Mouse (Mus musculus): ENCODE measurements around the gene Olfr1271.
"Not testable (repeated sequence)": the region's sequence is repeated elsewhere in the genome, so short reads cannot be mapped to it uniquely, and the experiment has no call there.

Olfr1271 gene

DNA sequence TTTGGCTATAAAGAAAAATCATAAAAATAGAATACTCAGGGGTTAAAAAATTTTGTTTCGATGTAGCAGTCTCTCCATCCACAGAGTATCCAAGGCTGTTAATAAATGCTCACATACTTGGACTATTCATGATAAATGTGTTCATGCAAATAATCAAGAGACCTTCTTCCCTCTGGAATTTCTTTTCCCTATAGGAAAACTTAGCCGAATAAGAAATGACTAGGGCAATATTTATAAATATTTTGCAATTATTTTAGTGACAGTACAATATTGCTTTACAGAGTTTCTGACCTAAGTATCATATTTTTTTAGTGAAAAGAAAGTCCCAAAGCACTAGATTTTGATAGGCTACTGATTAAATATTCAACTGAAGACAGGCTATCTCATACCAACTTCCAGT, at the start of gene Olfr1271:
TSS of gene Olfr1271 (minus strand) at position 101 of the 400 bp plus-strand sequence.
- DNase-seq (ENCODE audit: low read depth, low spot score), result no peak

DNA sequence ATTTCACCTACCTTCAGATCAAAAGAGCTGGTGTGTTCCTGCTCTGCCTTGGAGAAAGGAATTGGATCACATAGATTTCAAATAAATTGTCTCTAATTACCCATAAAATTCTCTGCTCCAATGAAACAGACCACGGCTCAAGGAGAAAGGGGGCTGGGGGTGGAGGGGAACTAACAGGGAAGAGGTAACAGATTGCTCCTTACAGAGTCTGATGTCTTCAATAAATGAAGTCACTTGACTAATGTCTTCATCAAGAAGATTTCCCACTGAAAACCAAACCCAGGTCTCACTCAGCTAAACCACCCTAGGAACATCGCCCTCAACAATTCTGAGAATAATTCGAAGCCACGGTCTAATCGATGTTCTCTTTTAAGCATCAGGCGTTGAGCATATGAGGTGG, 21.9 kb upstream of the Olfr1271 start, which contains the start of gene Olfr1272:
TSS of gene Olfr1272 (minus strand) at position 101 of the 400 bp plus-strand sequence.
- DNase-seq (ENCODE audit: low read depth, low spot score), result no peak

DNA sequence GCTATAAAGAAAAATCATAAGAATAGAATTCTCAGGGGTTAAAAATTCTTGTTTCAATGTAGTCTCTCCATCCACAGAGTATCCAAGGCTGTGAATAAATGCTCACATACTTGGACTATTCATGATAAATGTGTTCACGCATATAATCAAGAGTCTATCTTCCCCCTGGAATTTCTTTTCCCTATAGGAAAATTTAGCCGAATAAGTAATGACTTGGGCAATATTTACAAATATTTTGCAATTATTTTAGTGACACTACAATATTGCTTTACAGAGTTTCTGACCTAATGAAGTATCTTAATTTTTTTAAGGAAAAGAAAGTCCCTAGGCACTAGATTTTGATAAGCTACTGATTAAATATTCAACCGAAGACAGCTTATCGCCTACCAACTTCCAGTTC, 13.3 kb downstream of the Olfr1271 start, which contains the start of gene Olfr142:
TSS of gene Olfr142 (minus strand) at position 101 of the 400 bp plus-strand sequence.
- no peak for DNase-seq (ENCODE audit: low read depth, low spot score)

GRCm38 (mm10) chr2:90224393-90224792, 46.4 kb downstream of the Olfr1271 start, which contains the start of gene Olfr1506:
Gene Olfr1506, minus strand, starts transcription at chr2:90224493.
- not testable (repeated sequence) for DNase-seq (ENCODE audit: low read depth, low spot score)

All from forelimb bud, embryonic 11.5 days (tissue).